Mouse (Mus musculus) liver, postnatal 0 days (tissue): ENCODE measurements around the gene Meis2. TPM values are rescaled to one million over a fixed set of nuclear protein-coding genes. Genes with fewer than 3 reads are reported as not detected.

ENCODE experiments used
- ATAC-seq: fragments of 200-750 bp; cut with Nextera tagmentation; 2 replicates; pipeline ENCODE4 v1.8.0; 2017; ENCODE audit warnings: mild to moderate bottlenecking, moderate library complexity
- DNase-seq: peaks from one replicate; pipeline ENCODE4 v3.0.0-alpha.2; 2016
- H3K27ac ChIP-seq: fragments of 300-500 bp; sonication (generic); 2 replicates; pipeline ENCODE4 v1.5.1; 2014; ENCODE audit warnings: antibody characterized with exemption, moderate library complexity, mild to moderate bottlenecking, low read depth
- H3K27me3 ChIP-seq: fragments of 300-500 bp; sonication (generic); 2 replicates; pipeline ENCODE4 v1.6.1; 2014; ENCODE audit warnings: low read length, control low read depth, mixed read lengths; ENCODE audit not compliant: insufficient read depth
- H3K36me3 ChIP-seq: fragments of 300-500 bp; sonication (generic); replicated peaks from 2 replicates; pipeline ENCODE4 v1.6.1; 2014; ENCODE audit warnings: mild to moderate bottlenecking, control low read depth, low read length, moderate library complexity, mixed read lengths; ENCODE audit not compliant: insufficient read depth
- H3K4me1 ChIP-seq: fragments of 300-500 bp; sonication (generic); 2 replicates; pipeline ENCODE4 v1.6.1; 2014; ENCODE audit warnings: antibody characterized with exemption, mild to moderate bottlenecking, control low read depth; ENCODE audit not compliant: insufficient read depth
- H3K4me2 ChIP-seq: fragments of 300-500 bp; sonication (generic); 2 replicates; pipeline ENCODE4 v1.6.1; 2014; ENCODE audit warnings: low read depth, mild to moderate bottlenecking, low read length, moderate library complexity, mixed read lengths
- H3K4me3 ChIP-seq: fragments of 300-500 bp; sonication (generic); 2 replicates; pipeline ENCODE4 v1.5.1; 2014; ENCODE audit warnings: low read depth, low read length
- H3K9ac ChIP-seq: fragments of 300-500 bp; sonication (generic); replicated peaks from 2 replicates; pipeline ENCODE4 v1.6.1; 2014; ENCODE audit warnings: mild to moderate bottlenecking, moderate library complexity
- H3K9me3 ChIP-seq: fragments of 300-500 bp; sonication (generic); 2 replicates; pipeline ENCODE4 v1.6.1; 2016; ENCODE audit warnings: mild to moderate bottlenecking, control low read depth, low read length, mixed read lengths
- CTCF ChIP-seq: sonication (generic); IDR thresholded peaks from 2 replicates; pipeline ENCODE4 v1.5.1; 2016; ENCODE audit warnings: antibody characterized with exemption, low read depth
- EP300 ChIP-seq: IDR thresholded peaks from 2 replicates; pipeline ENCODE4 v1.6.1; 2016; ENCODE audit warnings: antibody characterized with exemption, low read depth, mild to moderate bottlenecking
- WGBS: fragments of 180-500 bp; shearing (Covaris S2); extraction: QIAGEN DNeasy Blood & Tissue Kit; methylation state at CpG from one replicate; pipeline ENCODE4 v1.1.7; 2014; ENCODE audit not compliant: insufficient replicate concordance; 5-methylcytosine and 5-hydroxymethylcytosine counted together
- polyA plus RNA-seq: library from polyadenylated mRNA; unstranded; fragments of >200 nt; fragmentation: Nextera tagmentation; extraction: Ambion mirVana; gene quantifications from 2 replicates; pipeline ENCODE4 v1.2.1, GENCODE M21; 2015

Gene Meis2
- polyA plus RNA-seq, 1 experiment from 2014 or later: 2.0 TPM

DNA sequence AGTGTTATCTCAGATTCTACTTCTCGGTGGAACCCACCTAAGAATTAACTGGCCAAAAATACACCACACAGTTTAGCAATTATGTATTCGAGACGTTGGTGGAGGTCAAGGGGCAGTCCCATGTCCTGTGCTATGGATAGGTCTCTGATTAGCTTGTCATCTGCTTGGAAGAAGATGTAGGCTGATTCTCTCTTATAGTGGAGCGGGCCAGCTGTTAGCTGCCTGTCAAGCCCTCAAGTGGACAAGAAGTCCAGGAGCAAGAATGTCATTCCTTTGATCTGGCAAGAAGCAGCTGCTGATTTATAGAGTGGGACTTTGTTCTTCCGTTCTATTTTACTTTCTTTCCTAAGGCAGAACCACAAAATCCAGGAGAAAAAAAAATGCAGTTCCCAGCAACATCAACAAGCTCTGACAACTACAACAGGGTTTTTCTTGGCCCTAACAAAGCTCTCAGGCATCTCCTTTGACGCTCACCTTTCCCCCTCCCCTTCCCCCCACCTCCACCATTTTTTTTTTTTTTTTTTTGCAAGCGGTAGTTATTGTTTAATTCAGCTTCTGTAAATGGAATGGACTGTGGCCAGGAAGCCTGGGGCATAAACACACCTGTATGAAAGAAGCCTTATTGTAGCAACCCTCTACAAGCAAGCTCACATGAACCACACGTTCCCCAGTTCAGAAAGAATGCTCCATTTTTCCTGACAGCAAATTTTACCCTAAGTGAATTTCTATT lies 189.7 kb downstream of the Meis2 start:
- Histone ChIP-seq H3K27ac (no peak overlapping the region), H3K9me3 (no peaks in the 10 kb centered on the region), H3K4me2 (no peak overlapping the region), H3K4me3 (no peak overlapping the region), H3K27me3 (no peaks in the 10 kb centered on the region), H3K36me3 (no peaks in the 10 kb centered on the region), H3K4me1 (no peaks in the 10 kb centered on the region), H3K9ac (no peak overlapping the region)
- ATAC-seq (no peak), DNase-seq (no peak)
- WGBS: 65% methylated on average over 8 of the region's 8 CpGs
- TF ChIP-seq CTCF: no peak
- no peak for TF ChIP-seq EP300

DNA sequence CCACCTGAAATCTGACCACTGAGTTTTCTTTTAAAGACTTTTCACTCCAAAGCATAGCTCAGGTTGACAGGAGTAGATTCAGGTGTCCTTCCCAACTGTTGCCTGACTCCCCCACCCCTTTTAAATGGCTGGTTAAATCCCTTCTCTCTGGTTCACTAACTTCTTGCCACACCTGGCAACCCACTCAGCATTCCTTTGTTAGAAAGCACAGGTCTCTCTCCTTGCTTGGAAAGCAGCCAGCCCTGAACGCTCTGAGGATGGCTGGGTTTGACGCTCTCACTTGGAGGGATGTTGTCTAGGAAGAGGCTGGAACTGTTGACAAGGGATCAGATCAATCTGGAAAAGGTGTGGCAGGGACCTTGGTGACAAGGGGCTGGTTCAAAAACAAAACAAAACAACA lies 192.8 kb downstream of the Meis2 start:
- H3K4me3 ChIP-seq: no peak overlapping the region
- no peaks in the 10 kb centered on the region for H3K27me3 ChIP-seq
- H3K9ac ChIP-seq: no peak overlapping the region
- no peak for ATAC-seq
- 67% methylated on average over 2 of the region's 2 CpGs for WGBS
- H3K4me2 ChIP-seq: no peak overlapping the region
- H3K9me3 ChIP-seq: no peaks in the 10 kb centered on the region
- TF ChIP-seq CTCF (no peak), EP300 (no peak)
- H3K4me1 ChIP-seq: no peaks in the 10 kb centered on the region
- no peak overlapping the region for H3K27ac ChIP-seq
- no peak for DNase-seq
- no peaks in the 10 kb centered on the region for H3K36me3 ChIP-seq

DNA sequence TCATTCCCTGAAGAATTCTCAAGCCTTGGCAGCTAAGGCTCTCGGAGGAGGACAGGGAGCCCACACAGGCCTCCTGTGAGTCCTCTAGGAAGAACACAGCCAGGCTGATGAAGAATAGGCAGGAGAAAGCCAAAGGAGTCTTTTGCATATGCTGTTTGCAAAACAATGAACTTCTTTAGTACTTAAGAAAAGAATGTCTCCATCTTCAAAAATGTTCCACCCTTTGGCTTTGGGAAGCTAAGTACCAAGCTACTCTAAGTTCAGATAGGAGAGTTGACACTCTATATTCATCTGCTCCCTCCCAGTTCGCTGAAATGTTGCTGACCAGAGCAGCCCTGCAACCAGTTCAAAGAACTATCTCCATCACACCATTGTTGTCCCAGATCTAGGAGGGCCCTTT lies 195.7 kb downstream of the Meis2 start:
- DNase-seq: no peak
- Histone ChIP-seq H3K4me1 (no peaks in the 10 kb centered on the region), H3K4me2 (no peak overlapping the region), H3K9ac (no peak overlapping the region), H3K4me3 (no peak overlapping the region), H3K9me3 (no peaks in the 10 kb centered on the region), H3K27ac (no peak overlapping the region), H3K36me3 (no peaks in the 10 kb centered on the region; the same call in 1 of the 2 replicates), H3K27me3 (no peaks in the 10 kb centered on the region)
- no peak for ATAC-seq
- no peak for TF ChIP-seq CTCF
- no peak for TF ChIP-seq EP300
- 59% methylated on average over 2 of the region's 2 CpGs for WGBS

DNA sequence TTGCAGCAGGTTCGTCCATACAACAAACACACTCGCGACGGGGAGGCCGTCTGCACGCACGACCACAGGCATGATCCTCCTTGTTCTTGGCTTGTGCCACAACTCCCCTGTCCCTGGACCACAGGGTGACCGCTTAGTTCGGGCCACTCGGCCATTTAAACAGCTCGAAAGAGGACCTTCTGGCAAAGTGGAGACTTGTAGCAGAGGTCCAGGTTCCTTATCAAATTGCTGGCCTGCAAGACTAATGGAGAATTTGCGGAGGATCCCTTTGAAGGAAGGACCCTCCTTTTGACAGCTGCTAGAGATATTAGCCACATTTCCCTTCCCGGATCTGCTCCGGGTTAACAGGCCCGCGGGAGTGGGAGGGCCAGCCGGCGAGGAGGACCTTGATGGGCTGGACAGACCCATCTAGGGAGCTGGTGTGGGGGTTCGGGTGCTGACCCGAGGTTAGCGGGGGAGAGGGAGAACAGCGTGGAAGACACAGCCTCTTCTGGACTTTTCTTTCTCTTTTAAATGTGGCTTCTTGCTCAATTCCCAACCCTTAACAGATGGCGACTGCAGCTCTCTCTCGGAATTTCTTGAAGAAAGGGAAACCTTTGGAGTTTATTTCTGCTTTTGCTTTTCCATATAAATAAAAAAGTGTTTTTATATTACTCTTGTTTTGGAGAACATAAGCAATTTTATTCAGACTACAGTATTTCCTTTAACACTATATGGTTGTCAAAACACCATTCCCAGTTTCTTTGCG lies 204.9 kb downstream of the Meis2 start:
- ATAC-seq: no peak
- Histone ChIP-seq H3K36me3 (no peaks in the 10 kb centered on the region), H3K4me3 (peak overlapping the region; percentile 27; the same call in 1 of the 2 replicates), H3K27me3 (peaks cover 57% of the 10 kb centered on the region), H3K9ac (no peak overlapping the region), H3K27ac (no peak overlapping the region), H3K4me1 (no peaks in the 10 kb centered on the region), H3K9me3 (no peaks in the 10 kb centered on the region), H3K4me2 (peak overlapping the region; percentile 66)
- WGBS: 7% methylated on average over 25 of the region's 25 CpGs
- no peak for DNase-seq
- no peak for TF ChIP-seq CTCF

DNA sequence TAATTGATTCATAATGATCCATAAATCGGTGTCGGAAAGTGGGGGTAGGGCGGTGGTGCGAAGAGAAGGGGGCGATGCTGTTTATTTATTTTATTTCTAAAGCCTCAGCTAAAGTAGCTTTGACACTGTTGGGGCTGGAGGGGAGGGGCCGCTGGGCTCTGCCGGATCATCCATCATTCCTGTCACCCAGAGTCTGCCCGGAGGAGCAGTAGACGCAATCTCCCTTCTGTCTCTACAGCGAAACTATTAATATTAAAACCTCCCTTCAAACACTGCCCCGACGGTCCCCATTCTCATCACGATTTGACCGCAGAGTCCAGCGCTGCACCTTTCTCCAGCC lies 205.5 kb downstream of the Meis2 start:
- Histone ChIP-seq H3K4me3 (peak overlapping the region; percentile 27), H3K9me3 (no peaks in the 10 kb centered on the region), H3K27ac (no peak overlapping the region), H3K9ac (no peak overlapping the region), H3K27me3 (peaks cover 64% of the 10 kb centered on the region), H3K4me2 (peak overlapping the region; percentile 66), H3K4me1 (no peaks in the 10 kb centered on the region), H3K36me3 (no peaks in the 10 kb centered on the region)
- TF ChIP-seq CTCF (no peak), EP300 (no peak)
- no peak for ATAC-seq
- 3% methylated on average over 15 of the region's 15 CpGs for WGBS
- no peak for DNase-seq

- H3K27me3 ChIP-seq: peaks cover 69% of the 10 kb centered on the region
- H3K4me3 ChIP-seq: peak overlapping the region; percentile 27
- peak; percentile 27 for DNase-seq
Measured at GRCm38 (mm10) chr2:115859371-115860140, 206.1 kb downstream of the Meis2 start.

More at GRCm38 (mm10) chr2:115859371-115860140, 206.1 kb downstream of the Meis2 start:
- H3K36me3 ChIP-seq: no peaks in the 10 kb centered on the region
- WGBS: 3% methylated on average over 27 of the region's 27 CpGs
- H3K4me2 ChIP-seq: peak overlapping the region; percentile 66
- no peak overlapping the region for H3K27ac ChIP-seq
- H3K4me1 ChIP-seq: no peaks in the 10 kb centered on the region
- TF ChIP-seq EP300 (no peak), CTCF (no peak)
- H3K9me3 ChIP-seq: no peaks in the 10 kb centered on the region
- ATAC-seq: no peak
- H3K9ac ChIP-seq: no peak overlapping the region
